Mouse (Mus musculus) gastrocnemius, postnatal 10 days (tissue): ENCODE measurements around the gene Fgf12. TPM values are rescaled to one million over a fixed set of nuclear protein-coding genes. Genes with fewer than 3 reads are reported as not detected.

Experiments used
- DNase-seq: peaks from one replicate; pipeline ENCODE4 v3.0.0; 2021; ENCODE audit warnings: mixed read lengths
- long read RNA-seq, 2 experiments: library from polyadenylated mRNA; stranded (forward); transcript quantifications; one replicate each; pipeline ENCODE4 v2.0.0; 2021
- total RNA-seq, 2 experiments: library from RNA; stranded (reverse); gene quantifications; 2 replicates each; pipeline ENCODE4 v1.2.3; 2021

Fgf12 gene
- total RNA-seq: 1 to 10 TPM in 1 of 2 experiments, under 1 TPM in 1; 0.52 to 2.1 TPM
- long read RNA-seq, experiment 1: 0 reads
- long read RNA-seq, experiment 2, partial matches to known transcripts: 0 of 1 reads
- long read RNA-seq, experiment 2, other reads (novel, unspliced or antisense): 1 of 1 reads

DNA sequence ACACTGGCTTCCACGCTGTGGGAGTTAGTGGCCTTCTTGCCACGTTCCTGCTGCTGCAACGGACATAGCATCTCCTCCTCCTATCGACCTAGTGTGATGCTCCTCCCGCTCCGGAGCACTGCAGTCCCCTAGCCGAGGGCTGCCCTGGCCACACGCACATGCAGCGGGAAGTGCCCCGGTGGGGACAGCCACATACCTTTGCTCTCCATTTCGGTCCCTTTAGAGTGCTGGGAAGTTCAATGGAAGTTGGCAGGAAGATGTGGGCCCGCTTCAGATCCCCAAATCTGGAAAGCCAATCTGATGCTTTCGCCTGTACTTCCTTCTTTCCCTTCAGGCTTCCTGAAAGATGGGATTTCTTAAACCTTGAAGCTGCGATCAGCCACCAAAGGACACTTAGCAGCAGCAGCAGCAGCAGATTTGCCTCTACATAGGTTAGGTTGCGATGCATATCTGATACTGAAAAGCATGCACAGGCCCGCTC lies at the start of gene Fgf12:
Fgf12 (minus strand) TSS at position 431 of the 481 bp plus-strand sequence.
- DNase-seq: peak; percentile 6

DNA sequence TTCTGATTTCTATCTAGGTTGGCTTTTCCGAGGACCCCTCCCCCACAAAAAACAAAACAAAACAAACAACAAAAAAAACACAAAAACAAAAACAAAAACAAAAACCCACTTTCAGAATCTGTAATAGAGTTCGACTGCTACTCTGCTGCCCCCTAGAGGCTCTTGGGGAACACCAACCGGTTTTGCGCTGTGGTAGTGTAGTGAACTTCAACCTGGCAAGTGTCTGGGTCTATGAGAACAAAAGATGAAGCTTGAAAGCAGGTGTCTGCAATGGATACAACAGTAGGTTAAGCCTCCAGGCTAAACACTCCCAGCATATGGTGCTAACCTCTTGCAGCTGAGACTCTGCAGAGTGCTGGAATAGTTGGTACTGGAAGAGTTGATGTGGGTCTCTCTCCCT lies 40.2 kb upstream of the Fgf12 start:
- DNase-seq: peak; percentile 38

- no peak for DNase-seq
These were observed 17.4 kb upstream of the Fgf12 start for GRCm38 (mm10) chr16:28770276-28770675.

GRCm38 (mm10) chr16:28761417-28761976 lies 8.6 kb upstream of the Fgf12 start:
- DNase-seq: no peak

- peak; percentile 48 for DNase-seq
These were observed 453 bp upstream of the Fgf12 start for GRCm38 (mm10) chr16:28753124-28753917.

- DNase-seq: no peak
These were observed 18.4 kb downstream of the Fgf12 start for GRCm38 (mm10) chr16:28734461-28734860.

DNA sequence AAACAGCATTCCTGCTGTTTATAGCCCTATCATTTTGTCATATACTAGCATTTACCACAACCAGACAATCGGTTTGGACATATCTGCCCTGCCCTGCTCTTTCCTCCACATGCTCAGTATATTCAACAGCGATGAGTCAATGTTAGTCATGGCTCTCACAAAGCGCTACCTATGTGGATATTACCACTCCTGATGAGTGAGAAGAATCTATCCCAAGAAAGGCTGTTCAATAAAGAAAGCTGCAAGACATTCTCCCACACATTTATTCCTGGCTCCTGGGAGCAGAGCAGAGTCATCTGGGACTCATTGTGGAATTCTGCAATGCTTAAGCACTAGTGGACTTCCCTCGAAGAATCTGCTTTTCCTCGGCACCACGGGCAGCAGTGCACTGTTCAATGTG lies 26.1 kb downstream of the Fgf12 start:
- no peak for DNase-seq

GRCm38 (mm10) chr16:28706623-28707022 lies 46.2 kb downstream of the Fgf12 start:
- DNase-seq: no peak

DNA sequence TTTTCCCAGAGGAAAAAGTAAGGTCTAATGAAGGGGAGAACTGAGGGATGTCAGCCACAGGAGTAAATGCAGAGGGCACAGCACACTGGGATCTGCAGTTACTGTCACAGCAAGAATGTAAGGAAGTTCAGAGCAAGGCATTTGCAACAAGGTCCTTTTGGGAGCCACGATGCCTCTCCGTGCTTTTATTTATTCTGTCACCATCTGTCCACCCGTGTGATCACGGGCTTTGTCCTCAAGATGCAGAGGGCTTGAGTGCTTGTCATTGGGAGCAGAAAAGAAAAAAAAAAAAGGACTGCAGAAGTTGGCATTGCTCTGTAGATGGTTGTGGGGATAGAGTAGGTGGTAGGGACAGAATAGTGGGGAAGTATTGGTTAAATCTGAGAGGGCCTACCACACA lies 52.5 kb downstream of the Fgf12 start:
- no peak for DNase-seq

DNA sequence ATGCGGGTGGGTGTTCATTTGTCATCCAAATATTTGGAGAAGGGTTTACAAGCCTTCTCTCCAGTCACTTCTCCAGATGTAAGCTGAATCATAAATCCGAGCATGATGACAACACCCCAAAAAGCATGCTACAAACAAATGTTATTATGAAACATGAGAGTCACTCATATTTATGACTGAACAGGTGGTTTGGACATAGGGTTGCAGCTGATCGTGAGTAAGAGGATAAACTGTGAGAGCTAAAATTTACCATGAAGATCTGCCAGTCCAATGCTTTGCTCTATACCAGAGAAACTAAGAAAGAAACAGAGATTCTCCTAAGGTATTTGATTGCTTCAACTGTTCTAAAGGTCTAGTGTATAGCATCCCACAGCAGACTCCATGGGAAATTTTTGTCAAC lies 56.0 kb downstream of the Fgf12 start:
- DNase-seq: no peak

DNA sequence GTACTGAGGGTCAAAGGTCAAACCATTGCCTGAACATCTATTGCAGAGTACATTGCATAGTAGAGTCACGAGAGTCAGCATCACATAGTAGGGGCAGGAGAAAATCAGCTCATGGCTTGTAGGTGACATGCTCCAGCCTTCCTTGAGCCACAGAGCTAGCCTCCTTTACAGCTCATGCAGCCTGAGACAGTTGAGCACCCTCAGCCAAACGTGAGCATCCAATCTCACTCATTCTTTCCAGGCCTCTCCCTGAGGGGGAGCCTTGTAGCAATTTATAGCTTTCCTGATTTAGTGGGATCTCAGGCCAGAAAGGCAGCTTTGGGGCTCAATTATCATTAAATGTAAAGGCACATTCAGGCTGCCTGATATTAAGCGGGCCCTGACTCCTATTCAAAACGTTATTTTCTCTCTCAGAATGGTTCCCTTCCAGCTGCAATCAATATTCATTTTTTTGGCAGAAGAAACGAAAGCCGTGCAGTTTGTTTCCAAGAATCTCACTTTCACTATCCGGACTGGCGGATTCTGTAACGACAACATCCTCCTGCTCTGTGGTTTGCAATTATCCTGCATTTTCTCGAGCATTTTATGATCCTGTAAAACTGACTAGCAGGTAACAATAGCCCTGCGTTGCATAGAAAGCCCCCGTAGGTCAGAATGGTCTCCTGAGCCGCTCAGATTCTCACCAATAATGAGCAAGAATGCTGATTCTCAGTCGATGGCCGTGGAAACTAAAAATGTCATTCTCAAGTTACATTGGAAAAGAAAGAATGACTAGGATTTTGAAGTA lies 58.6 kb downstream of the Fgf12 start:
- no peak for DNase-seq

- no peak for DNase-seq
These were observed 63.9 kb downstream of the Fgf12 start for GRCm38 (mm10) chr16:28688861-28689385.

GRCm38 (mm10) chr16:28681625-28682024 lies 71.2 kb downstream of the Fgf12 start:
- no peak for DNase-seq

DNA sequence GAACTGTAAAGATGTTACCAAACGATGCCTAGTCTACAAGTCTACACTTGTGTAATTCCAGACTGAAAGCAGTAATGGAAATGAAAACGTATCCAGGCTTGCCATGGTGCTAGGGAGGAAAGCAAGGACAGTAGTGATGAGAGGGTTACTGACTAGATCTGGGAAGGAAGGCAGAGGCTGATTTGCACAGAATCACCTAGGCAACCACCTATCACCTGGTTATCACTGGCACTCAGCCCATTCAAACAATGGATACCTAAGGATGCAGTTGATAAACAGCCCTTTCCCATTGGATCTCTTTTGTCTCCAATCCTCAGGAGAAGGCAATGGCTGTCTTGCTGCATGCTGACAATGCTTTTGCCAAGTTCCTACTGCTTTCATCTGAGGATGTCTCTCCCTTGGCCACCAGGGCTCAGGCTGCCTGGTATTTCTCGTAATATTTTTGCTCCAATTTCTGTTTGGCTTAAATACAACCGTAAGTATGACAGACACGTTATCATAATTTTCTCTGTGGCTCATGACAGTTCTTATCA lies 84.0 kb downstream of the Fgf12 start:
- DNase-seq: no peak

GRCm38 (mm10) chr16:28652640-28653039 lies 100.2 kb downstream of the Fgf12 start:
- DNase-seq: no peak

- no peak for DNase-seq
These were observed 102.3 kb downstream of the Fgf12 start for GRCm38 (mm10) chr16:28650589-28650988.

DNA sequence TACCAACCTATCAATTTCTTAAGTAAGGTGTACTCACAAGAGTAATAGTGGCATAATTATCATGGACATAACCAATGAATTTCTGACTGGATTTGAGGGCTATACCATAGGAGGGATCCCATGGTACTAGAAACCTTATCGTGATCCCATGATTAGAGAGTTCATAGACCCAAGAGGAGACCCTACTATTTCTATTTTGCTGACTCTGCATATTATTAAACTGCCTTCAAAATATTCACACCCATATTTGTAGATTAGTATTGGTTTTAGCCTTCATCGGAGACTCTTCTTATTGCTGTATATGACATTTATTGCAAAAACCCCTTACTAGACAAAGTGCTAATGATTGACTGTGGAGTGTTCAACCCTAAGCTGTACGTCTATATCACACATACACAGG lies 107.8 kb downstream of the Fgf12 start:
- no peak for DNase-seq

GRCm38 (mm10) chr16:28631721-28632120 lies 121.1 kb downstream of the Fgf12 start:
- DNase-seq: no peak

GRCm38 (mm10) chr16:28630771-28631484 lies 121.9 kb downstream of the Fgf12 start:
- no peak for DNase-seq

GRCm38 (mm10) chr16:28626259-28626658 lies 126.6 kb downstream of the Fgf12 start:
- no peak for DNase-seq

GRCm38 (mm10) chr16:28625689-28626088 lies 127.2 kb downstream of the Fgf12 start:
- no peak for DNase-seq

DNA sequence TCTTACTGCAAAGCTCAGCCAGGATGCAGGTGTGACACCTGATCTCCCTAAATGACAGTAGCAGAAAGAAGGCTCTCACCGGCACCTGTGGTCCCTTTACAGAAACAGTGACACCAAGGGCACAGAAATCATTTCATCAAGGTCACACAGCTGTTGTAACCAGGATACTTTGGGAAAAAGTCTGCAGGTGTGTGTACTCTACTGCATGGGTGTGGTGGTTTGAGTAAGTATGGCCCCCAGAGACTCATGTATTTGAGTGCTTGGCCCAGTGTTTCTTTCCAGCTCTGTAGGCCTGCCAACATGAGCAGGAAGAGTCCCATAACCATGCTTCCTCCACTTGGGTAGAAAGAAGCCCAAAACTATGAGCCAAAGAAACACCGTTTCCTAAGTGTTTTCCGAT lies 138.5 kb downstream of the Fgf12 start:
- no peak for DNase-seq
